Mouse (Mus musculus): Measurements from ENCODE around the gene Kcnh1. TPM values are rescaled to one million over a fixed set of nuclear protein-coding genes. Genes with fewer than 3 reads are reported as not detected.
A peak's percentile ranks its signal among the peaks of the same experiment; 100 is the strongest.

The Kcnh1 gene
- polyA plus RNA-seq, 1 experiment from 2014 or later, result 0.40 TPM

DNA sequence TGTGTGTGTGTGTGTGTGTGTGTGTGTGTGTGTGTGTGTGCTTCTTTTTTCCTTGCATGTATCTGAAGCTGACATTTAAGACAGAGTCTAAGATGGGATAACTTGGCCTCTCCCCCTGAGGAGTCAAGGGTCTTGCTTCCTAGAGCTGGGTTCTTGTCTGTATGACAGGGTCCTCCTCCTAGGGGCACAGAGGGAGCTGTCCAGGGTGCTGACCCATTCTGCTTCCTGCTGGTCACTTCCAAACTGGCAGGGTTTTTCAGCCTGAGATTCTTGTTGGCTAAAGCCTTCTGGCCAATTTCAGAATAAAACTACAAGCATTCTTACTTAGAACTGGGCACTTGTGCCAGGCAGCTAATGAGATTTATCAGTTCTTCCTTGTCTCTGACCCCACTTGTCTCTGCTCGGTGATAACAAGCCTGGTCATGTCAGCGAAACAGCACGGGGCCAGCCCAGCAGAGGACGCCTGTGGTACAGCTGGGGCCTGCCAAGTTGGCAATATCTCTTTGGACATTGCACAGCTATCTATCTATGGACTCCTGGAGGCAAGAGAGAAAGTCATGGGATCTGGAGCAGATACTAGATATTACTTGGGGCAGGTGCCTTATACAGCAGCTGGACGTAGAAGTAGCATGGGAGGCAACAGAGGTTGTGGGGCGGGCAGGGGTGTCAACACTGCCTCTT, 267.1 kb downstream of the Kcnh1 start:
- Histone ChIP-seq H3K36me3 (ENCODE audit: control insufficient read depth, insufficient read depth, low read length) (no peaks in the 10 kb centered on the region), H3K4me1 (replicated peaks; ENCODE audit: control insufficient read depth, insufficient read depth, low read length) (no peaks in the 10 kb centered on the region; the same call in 1 of the 2 replicates), H3K9ac (ENCODE audit: low read depth, low read length) (no peak overlapping the region), H3K27ac (ENCODE audit: low read depth, low read length) (no peak overlapping the region), H3K4me3 (ENCODE audit: low read depth, low read length) (no peak overlapping the region), H3K27me3 (ENCODE audit: control insufficient read depth, insufficient read depth, low read length) (no peaks in the 10 kb centered on the region), H3K9me3 (ENCODE audit: control insufficient read depth, low read length) (no peaks in the 10 kb centered on the region), H3K4me2 (replicated peaks; ENCODE audit: low read depth, low read length) (no peak overlapping the region)
- DNase-seq (ENCODE audit: low spot score) (peak; percentile 73), ATAC-seq (ENCODE audit: low FRiP score) (no peak)
- WGBS, result 87% methylated on average over 6 of the region's 6 CpGs

DNA sequence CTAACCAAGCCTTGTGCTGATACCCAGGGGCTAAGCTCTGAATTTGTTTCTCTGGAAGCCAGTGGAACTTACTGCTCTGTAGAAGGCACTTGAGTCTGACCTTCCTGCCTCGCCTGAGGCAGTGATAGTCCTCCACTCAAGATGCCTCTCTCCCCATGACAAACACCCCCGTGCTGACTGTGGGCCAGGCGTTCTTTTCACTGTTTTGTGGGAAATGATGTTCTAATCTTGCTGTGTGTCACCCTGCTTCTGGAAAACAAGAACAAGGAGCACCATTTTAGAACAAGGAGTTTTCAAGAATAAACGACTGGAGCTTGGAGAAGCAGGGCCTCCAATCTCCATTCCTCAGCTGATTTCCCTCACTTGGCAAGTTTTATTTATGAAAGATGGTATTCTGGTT, 273.2 kb downstream of the Kcnh1 start:
- no peak overlapping the region for H3K9ac ChIP-seq (ENCODE audit: low read depth, low read length)
- no peaks in the 10 kb centered on the region for H3K36me3 ChIP-seq (ENCODE audit: control insufficient read depth, insufficient read depth, low read length)
- no peak overlapping the region for H3K4me3 ChIP-seq (ENCODE audit: low read depth, low read length)
- H3K4me2 ChIP-seq (replicated peaks; ENCODE audit: low read depth, low read length), result no peak overlapping the region
- no peak overlapping the region for H3K27ac ChIP-seq (ENCODE audit: low read depth, low read length)
- ATAC-seq (ENCODE audit: low FRiP score) (no peak), DNase-seq (ENCODE audit: low spot score) (no peak)
- 89% methylated on average over 4 of the region's 4 CpGs for WGBS
- no peaks in the 10 kb centered on the region for H3K4me1 ChIP-seq (replicated peaks; ENCODE audit: control insufficient read depth, insufficient read depth, low read length)
- H3K9me3 ChIP-seq (ENCODE audit: control insufficient read depth, low read length), result no peaks in the 10 kb centered on the region
- no peaks in the 10 kb centered on the region for H3K27me3 ChIP-seq (ENCODE audit: control insufficient read depth, insufficient read depth, low read length)

DNA sequence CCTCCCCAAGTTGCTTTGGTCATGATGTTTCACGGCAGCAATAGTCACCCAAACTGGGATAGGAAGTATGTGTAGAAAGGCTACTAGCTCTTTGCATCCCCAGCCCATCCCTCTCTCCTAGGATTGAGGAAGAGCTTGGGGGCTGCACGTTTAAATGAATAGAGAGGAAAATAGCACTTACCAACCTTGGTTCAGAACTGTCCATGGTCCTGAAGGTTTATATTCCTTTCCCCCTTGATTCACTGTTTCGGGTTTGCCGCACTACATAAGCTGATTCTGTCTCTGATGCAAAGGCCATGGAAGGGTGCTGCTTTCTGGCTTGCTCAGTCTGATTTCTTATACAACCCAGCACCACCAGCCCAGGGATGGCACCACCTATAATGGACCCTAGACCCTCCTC, 281.8 kb downstream of the Kcnh1 start:
- 60% methylated on average over 4 of the region's 4 CpGs for WGBS
- DNase-seq (ENCODE audit: low spot score) (peak; percentile 41), ATAC-seq (ENCODE audit: low FRiP score) (no peak)
- H3K9me3 ChIP-seq (ENCODE audit: control insufficient read depth, low read length), result no peaks in the 10 kb centered on the region
- no peak overlapping the region for H3K27ac ChIP-seq (ENCODE audit: low read depth, low read length)
- no peak overlapping the region for H3K9ac ChIP-seq (ENCODE audit: low read depth, low read length)
- no peak overlapping the region for H3K4me2 ChIP-seq (replicated peaks; ENCODE audit: low read depth, low read length)
- H3K36me3 ChIP-seq (ENCODE audit: control insufficient read depth, insufficient read depth, low read length), result no peaks in the 10 kb centered on the region
- no peaks in the 10 kb centered on the region for H3K27me3 ChIP-seq (ENCODE audit: control insufficient read depth, insufficient read depth, low read length)
- no peaks in the 10 kb centered on the region for H3K4me1 ChIP-seq (replicated peaks; ENCODE audit: control insufficient read depth, insufficient read depth, low read length)
- H3K4me3 ChIP-seq (ENCODE audit: low read depth, low read length), result no peak overlapping the region

DNA sequence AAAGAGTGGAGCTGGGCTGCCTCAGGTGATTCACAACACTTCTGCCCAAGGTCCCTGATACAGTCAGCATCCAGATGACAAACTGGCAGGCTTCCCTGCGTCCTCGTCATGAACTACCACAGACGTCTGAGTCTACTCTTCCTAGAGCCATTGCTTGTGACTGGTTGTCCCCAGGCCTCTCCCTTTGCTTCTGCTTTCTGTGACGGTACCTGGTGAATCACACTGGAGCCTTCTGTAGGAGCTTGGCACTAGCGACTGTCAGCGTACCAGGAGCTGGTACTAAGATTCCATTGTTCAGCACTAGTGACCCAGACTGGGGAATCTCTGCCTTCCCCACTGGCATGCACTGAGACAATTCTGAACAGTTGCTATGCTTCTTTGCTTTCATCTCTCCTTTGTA, 282.6 kb downstream of the Kcnh1 start:
- H3K27me3 ChIP-seq (ENCODE audit: control insufficient read depth, insufficient read depth, low read length), result no peaks in the 10 kb centered on the region
- H3K4me3 ChIP-seq (ENCODE audit: low read depth, low read length), result no peak overlapping the region
- no peak overlapping the region for H3K4me2 ChIP-seq (replicated peaks; ENCODE audit: low read depth, low read length)
- H3K9ac ChIP-seq (ENCODE audit: low read depth, low read length), result no peak overlapping the region
- WGBS, result 84% methylated on average over 6 of the region's 6 CpGs
- H3K36me3 ChIP-seq (ENCODE audit: control insufficient read depth, insufficient read depth, low read length), result no peaks in the 10 kb centered on the region
- DNase-seq (ENCODE audit: low spot score) (no peak), ATAC-seq (ENCODE audit: low FRiP score) (no peak)
- H3K27ac ChIP-seq (ENCODE audit: low read depth, low read length), result no peak overlapping the region
- no peaks in the 10 kb centered on the region for H3K9me3 ChIP-seq (ENCODE audit: control insufficient read depth, low read length)
- H3K4me1 ChIP-seq (replicated peaks; ENCODE audit: control insufficient read depth, insufficient read depth, low read length), result no peaks in the 10 kb centered on the region

DNA sequence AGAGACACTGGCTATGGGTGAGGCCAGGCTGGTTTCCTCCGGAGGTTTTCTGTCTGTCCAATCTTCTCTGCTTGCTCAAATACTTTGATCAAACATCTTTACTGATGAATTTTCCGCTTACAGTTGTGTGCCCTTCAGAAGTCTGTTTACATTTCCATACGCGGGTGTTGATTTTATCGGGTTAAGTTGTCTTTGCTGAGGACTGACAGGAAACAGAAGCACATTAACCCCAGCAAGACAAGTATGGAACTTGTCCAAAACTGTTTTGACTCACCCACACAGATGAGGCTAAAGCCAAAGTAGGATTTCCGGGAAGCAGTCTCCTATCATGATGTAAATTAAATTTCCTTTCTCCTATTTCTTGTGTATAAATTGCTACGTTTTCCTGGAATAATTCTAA, 286.1 kb downstream of the Kcnh1 start:
- H3K4me3 ChIP-seq (ENCODE audit: low read depth, low read length), result no peak overlapping the region
- no peak overlapping the region for H3K9ac ChIP-seq (ENCODE audit: low read depth, low read length)
- DNase-seq (ENCODE audit: low spot score), result no peak
- no peaks in the 10 kb centered on the region for H3K36me3 ChIP-seq (ENCODE audit: control insufficient read depth, insufficient read depth, low read length)
- H3K4me2 ChIP-seq (replicated peaks; ENCODE audit: low read depth, low read length), result no peak overlapping the region
- H3K27me3 ChIP-seq (ENCODE audit: control insufficient read depth, insufficient read depth, low read length), result no peaks in the 10 kb centered on the region
- 75% methylated on average over 7 of the region's 7 CpGs for WGBS
- ATAC-seq (ENCODE audit: low FRiP score), result no peak
- H3K4me1 ChIP-seq (replicated peaks; ENCODE audit: control insufficient read depth, insufficient read depth, low read length), result no peaks in the 10 kb centered on the region
- no peaks in the 10 kb centered on the region for H3K9me3 ChIP-seq (ENCODE audit: control insufficient read depth, low read length)
- H3K27ac ChIP-seq (ENCODE audit: low read depth, low read length), result no peak overlapping the region

DNA sequence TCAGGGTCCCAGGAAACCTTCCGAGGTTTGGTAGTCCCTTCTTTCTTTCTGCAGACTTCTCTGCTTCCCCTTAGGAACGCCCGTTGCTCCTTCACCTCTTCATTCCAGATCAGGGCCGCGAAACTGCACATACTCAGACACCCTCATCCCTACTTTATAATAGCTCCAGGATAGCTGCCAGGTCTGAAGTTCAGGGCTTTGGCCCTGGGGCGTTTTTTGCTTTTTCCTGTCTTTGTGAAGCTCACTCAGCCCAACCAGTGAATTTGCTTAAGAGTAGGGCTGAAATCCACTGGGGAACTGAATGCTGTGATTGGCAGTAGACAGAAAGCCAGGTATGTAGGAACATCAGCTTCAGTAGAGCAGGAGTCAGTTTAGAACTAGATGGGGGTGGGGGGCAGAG, 287.0 kb downstream of the Kcnh1 start:
- no peak overlapping the region for H3K9ac ChIP-seq (ENCODE audit: low read depth, low read length)
- 78% methylated on average over 6 of the region's 6 CpGs for WGBS
- H3K4me3 ChIP-seq (ENCODE audit: low read depth, low read length), result no peak overlapping the region
- H3K27me3 ChIP-seq (ENCODE audit: control insufficient read depth, insufficient read depth, low read length), result no peaks in the 10 kb centered on the region
- H3K27ac ChIP-seq (ENCODE audit: low read depth, low read length), result no peak overlapping the region
- no peaks in the 10 kb centered on the region for H3K9me3 ChIP-seq (ENCODE audit: control insufficient read depth, low read length)
- no peaks in the 10 kb centered on the region for H3K4me1 ChIP-seq (replicated peaks; ENCODE audit: control insufficient read depth, insufficient read depth, low read length)
- ATAC-seq (ENCODE audit: low FRiP score) (no peak), DNase-seq (ENCODE audit: low spot score) (no peak)
- H3K4me2 ChIP-seq (replicated peaks; ENCODE audit: low read depth, low read length), result no peak overlapping the region
- H3K36me3 ChIP-seq (ENCODE audit: control insufficient read depth, insufficient read depth, low read length), result no peaks in the 10 kb centered on the region

DNA sequence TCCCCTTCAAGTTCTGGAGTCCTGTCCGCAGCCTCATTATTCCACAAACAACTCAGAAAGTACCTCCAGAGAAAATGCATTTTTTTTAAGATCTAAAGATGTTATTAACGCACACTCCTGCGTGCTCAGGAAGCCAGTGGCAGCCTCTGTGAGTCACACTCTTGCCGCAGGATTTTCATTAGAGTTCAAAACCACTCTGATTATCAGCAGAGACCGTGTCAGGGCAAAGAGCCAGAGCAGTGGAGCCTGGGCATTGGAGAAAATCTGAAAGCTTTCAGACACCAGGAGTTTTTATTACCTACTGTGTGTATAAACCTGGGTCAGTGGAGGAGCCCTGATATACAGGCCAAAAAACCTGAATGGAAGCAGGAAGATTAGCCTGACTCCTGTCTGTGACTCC, 287.6 kb downstream of the Kcnh1 start:
- H3K9me3 ChIP-seq (ENCODE audit: control insufficient read depth, low read length), result no peaks in the 10 kb centered on the region
- no peaks in the 10 kb centered on the region for H3K4me1 ChIP-seq (replicated peaks; ENCODE audit: control insufficient read depth, insufficient read depth, low read length)
- no peak overlapping the region for H3K27ac ChIP-seq (ENCODE audit: low read depth, low read length)
- no peak overlapping the region for H3K9ac ChIP-seq (ENCODE audit: low read depth, low read length)
- H3K4me2 ChIP-seq (replicated peaks; ENCODE audit: low read depth, low read length), result no peak overlapping the region
- 87% methylated on average over 5 of the region's 5 CpGs for WGBS
- no peak overlapping the region for H3K4me3 ChIP-seq (ENCODE audit: low read depth, low read length)
- DNase-seq (ENCODE audit: low spot score) (no peak), ATAC-seq (ENCODE audit: low FRiP score) (no peak)
- no peaks in the 10 kb centered on the region for H3K27me3 ChIP-seq (ENCODE audit: control insufficient read depth, insufficient read depth, low read length)
- H3K36me3 ChIP-seq (ENCODE audit: control insufficient read depth, insufficient read depth, low read length), result no peaks in the 10 kb centered on the region

DNA sequence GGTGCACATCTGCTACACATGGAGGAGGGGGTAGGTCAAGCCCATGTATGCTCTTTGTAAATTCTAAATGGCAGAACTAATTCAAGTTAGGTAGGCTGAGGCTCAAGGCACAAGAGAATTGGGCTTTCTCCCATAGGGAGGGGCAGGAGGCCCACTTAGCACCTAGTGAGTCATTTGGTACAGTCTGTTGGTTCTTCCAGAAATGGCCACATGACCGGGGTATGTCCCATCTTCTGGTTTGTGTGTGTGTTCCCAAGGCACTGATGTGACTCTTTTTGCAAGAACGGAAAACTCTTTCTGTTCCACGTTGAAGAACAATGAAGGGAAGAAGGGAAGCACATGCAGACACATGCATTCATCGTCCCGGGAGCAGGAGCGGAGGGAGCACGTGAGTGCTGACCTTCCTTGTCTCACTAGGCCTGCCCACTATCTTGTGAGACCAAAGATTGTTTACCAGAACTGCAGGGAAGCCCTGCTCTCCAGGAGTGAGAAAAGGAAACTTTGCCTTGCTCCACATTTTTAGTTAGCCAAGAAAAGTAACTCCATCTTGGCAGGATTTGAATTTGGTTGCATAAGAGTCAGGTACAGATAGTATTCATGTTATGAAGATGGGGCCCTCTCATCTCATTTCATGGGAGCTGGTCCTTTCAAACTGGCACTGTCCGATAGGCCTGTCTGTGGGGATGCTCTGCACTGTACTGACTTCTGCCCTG, 289.7 kb downstream of the Kcnh1 start:
- H3K4me3 ChIP-seq (ENCODE audit: low read depth, low read length), result no peak overlapping the region
- no peak overlapping the region for H3K4me2 ChIP-seq (replicated peaks; ENCODE audit: low read depth, low read length)
- 81% methylated on average over 8 of the region's 8 CpGs for WGBS
- H3K27me3 ChIP-seq (ENCODE audit: control insufficient read depth, insufficient read depth, low read length), result no peaks in the 10 kb centered on the region
- H3K36me3 ChIP-seq (ENCODE audit: control insufficient read depth, insufficient read depth, low read length), result no peaks in the 10 kb centered on the region
- H3K9me3 ChIP-seq (ENCODE audit: control insufficient read depth, low read length), result no peaks in the 10 kb centered on the region
- DNase-seq (ENCODE audit: low spot score) (no peak), ATAC-seq (ENCODE audit: low FRiP score) (no peak)
- no peak overlapping the region for H3K27ac ChIP-seq (ENCODE audit: low read depth, low read length)
- no peaks in the 10 kb centered on the region for H3K4me1 ChIP-seq (replicated peaks; ENCODE audit: control insufficient read depth, insufficient read depth, low read length)
- H3K9ac ChIP-seq (ENCODE audit: low read depth, low read length), result no peak overlapping the region

DNA sequence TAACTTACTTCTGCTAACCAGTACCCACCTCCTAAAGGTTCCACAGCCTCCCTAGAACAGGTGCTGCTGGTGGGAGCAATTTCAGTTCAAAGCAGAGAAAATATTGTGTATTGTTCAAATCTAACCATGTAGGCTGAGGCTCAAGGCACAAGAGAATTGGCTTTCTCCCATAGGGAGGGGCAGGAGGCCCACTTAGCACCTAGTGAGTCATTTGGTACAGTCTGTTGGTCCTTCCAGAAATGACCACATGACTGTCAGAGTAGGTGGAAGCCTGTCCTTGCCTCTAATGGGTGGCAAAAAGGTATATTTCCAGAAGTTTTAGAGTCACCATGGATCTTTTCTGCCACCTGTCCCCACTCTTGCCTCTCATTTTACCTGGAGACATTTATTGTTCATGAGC, 290.9 kb downstream of the Kcnh1 start:
- Histone ChIP-seq H3K4me3 (ENCODE audit: low read depth, low read length) (no peak overlapping the region), H3K4me2 (replicated peaks; ENCODE audit: low read depth, low read length) (no peak overlapping the region), H3K9ac (ENCODE audit: low read depth, low read length) (no peak overlapping the region), H3K36me3 (ENCODE audit: control insufficient read depth, insufficient read depth, low read length) (no peaks in the 10 kb centered on the region), H3K9me3 (ENCODE audit: control insufficient read depth, low read length) (no peaks in the 10 kb centered on the region), H3K27me3 (ENCODE audit: control insufficient read depth, insufficient read depth, low read length) (no peaks in the 10 kb centered on the region), H3K27ac (ENCODE audit: low read depth, low read length) (no peak overlapping the region), H3K4me1 (replicated peaks; ENCODE audit: control insufficient read depth, insufficient read depth, low read length) (no peaks in the 10 kb centered on the region)
- ATAC-seq (ENCODE audit: low FRiP score) (no peak), DNase-seq (ENCODE audit: low spot score) (no peak)

Measured in hindbrain, embryonic 11.5 days (tissue).